Mouse (Mus musculus) thymus, postnatal 10 days (tissue): Measurements from ENCODE around the gene Nhsl2.
"Not testable (repeated sequence)": the region's sequence is repeated elsewhere in the genome, so short reads cannot be mapped to it uniquely, and the experiment has no call there.

Source experiments
- DNase-seq, 2 experiments: peaks; one replicate each; pipeline ENCODE4 v3.0.0; 2021; ENCODE audit warnings: low spot score in 2 of 2

Nhsl2 gene

DNA sequence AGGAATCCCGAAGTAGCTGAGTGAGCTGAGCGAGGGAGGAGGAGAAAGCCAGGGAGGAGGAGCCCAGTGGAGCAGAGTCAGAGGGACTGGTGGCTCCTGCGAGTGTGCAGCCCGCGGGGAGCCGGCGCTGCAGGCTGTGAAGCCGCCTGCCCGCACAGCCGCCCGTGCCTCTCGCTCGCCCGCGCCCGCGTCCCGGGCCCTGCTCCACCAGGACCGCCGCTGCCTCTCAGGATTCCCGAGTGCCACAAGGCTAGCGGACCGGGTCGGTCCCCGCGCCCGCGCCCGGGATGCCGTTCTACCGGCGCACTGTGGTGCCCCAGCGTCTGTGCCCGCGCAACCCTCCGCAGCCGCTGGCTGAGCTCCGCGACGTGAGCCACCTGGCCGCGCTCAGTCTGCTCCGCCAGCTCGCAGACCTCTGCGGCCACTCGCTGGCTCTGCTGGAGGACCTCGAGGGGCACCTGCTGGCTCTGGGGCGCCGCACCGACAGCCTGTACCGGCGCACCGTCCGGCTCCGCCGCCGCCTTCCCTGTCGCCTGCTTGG is at the start of gene Nhsl2:
Gene Nhsl2, plus strand, starts transcription at position 105 of the 541 bp plus-strand sequence.
- DNase-seq: peak in 1 of 2 experiments; percentile 3

DNA sequence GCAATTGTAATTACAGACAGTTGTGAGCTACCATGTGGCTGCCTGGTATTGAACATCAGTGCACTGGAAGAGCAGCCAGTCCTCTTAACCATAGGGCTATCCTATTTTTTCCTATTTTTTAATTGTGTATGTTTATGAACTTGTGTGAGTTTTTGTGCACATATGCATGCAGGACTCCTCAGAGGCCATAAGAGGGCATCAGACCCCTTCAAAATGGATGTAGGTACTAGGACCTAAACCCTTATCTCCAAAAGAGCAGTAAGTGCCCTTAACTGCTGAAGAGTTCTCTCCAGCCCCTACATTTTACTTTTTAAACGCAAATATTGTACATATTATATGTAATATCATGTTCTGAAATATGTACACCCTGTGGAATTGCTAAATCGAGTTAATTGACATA is 43.7 kb upstream of the Nhsl2 start:
- peak in 1 of 2 experiments; percentile 7 for DNase-seq

DNA sequence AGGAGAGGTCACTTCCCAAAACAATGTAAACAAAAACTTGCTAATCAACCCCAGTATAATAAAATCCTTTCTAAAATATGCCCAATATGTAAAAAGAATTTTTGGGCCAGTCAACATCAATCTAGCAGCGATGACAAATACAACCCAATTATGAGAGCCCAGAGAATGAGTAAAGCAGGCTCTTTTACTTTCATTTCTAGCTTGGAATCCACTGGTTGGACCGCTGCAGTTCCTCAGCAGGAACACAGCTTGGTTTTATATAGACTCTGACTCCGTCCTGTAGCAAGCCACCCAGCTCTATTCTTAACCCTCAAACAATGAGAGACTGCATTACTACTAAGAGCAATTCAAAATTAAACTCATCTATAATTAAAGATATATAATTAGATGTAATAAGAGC is 37.4 kb upstream of the Nhsl2 start:
- DNase-seq: no peak

DNA sequence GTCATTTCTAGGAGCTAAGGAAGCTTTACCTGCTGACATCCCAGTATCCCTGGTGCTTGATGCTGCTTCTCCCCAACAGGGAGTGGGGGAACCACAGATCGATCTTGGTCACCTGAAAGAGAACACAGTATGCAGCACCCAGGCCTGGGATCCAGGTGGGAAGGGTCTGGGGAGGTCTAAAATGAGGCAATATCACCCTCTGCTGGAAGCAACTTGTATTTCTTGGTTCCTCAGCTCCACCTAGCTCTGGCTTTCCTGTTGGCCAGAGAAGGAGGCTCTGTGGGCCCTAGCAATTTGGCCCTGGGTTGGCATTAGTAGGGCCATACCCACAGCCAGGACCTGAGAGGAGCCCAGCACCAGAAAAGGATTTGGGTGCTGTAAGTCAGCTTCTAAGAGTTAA is 30.0 kb upstream of the Nhsl2 start:
- DNase-seq: peak in 1 of 2 experiments; percentile 23

DNA sequence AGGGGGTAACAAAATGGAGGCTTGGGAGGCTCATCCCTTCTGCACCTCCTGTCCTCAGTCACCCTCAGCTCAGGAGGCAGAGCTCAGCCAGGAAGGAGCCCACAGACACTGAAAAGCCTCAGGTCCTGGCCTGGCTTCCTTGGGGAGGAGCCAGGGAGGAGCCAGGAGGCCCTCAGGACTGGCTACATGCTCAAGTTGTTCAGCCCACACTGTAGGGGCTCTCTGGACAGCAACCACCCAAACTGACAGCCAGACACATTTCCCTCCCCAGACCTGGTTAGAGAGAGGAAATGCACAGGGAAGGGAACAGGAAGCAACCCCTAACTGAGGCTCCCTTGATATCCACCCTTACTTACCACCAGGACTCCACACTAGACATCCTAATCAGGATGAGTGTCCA is 29.2 kb upstream of the Nhsl2 start:
- not testable (repeated sequence) for DNase-seq

DNA sequence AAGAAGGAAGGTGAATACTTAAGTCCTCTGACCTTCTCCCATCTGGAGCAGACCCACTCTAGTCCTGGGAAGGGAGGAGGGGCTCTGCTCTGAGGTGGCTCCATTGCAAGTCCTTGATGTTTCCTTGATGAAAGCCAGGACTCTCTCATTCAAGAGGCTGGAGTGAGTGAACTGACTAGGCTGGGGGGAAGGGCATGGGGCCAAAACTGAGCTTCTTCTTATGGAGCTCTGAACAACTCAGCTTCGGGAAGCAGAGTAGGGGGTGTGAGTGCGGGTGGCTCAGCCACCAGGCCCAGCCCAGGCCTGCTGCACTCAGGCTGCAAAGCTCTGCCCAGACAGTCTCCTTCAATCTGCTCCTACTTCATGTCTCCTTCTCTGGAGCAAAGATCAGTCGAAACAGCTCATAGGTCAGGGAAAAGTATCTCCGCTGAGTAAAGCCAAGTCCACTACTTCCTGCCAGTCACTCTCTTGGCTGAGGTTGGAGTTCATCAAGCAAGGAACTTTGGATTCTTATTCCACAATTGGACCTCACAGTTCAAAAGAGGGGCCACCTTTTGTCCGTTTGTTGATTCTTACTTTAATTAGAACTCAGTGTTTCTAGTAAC is 1.9 kb upstream of the Nhsl2 start:
- no peak for DNase-seq

DNA sequence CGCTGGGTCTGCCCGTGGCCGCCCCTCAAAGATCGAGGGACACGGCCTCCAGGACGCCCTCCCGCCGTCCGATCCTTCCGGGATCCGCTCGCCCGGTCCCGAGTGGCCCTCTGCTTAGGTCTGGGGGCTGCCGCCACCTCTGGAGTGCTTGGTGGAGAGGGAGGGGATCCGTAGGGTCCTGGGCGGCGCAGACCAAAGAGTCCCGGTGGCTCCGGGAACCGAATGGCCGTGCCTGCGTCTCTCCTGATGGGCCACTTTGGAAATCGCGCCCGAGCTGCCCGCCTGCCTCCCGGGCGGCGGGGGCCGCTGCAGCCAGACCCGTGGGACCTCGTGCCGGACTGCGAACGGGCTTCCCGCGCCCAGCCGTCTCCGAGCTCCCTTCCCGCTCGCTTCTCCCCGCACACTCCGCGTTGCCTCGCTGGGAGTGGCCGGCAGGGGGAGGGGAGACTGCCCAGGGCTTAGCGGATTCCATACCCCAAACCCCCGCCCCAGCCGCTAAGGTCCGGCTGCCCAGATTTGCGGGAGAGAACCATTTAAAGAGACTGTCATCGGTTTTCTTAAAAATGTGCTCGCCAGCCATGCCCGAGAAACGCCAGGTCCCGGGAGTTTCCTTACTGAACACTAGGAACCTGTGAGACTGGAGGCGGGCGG is 841 bp downstream of the Nhsl2 start:
- DNase-seq: no peak

DNA sequence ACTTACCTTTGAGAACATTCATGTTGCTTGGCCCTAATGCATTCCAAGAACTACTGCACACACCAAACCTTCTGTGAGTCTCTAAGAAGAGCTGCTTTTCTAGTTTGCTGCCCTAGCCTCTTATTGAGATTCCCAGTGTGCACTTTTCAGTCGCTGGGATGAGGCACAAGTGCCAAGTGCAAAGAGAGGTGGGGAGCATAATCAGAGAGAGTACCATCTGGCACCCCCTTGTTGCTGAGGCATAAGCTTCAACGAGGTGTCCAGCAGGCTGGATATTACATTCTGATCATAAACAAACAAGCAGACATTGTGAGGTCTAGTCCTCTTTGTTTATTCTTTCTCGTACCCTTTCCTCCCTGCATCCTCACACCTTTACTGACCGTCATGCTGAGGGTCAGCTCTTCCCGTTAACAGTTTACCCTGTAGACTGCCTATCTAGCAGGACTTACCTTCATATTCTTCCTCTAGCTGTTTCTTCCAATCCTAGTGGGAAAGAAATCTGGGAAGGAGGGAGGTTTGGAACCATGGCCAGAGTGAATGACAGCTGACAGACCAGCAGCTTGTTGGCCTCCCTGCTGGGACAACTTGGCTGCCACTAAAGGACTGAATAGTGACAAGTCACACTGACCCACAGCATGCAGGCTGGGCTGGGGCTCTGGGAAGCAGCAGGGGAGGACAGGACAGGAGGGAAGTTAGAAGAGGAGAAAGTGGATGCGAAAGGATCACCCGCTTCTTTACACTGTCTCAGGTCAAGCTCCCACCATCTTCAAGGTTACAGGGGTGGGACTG is 2.6 kb downstream of the Nhsl2 start:
- no peak for DNase-seq

DNA sequence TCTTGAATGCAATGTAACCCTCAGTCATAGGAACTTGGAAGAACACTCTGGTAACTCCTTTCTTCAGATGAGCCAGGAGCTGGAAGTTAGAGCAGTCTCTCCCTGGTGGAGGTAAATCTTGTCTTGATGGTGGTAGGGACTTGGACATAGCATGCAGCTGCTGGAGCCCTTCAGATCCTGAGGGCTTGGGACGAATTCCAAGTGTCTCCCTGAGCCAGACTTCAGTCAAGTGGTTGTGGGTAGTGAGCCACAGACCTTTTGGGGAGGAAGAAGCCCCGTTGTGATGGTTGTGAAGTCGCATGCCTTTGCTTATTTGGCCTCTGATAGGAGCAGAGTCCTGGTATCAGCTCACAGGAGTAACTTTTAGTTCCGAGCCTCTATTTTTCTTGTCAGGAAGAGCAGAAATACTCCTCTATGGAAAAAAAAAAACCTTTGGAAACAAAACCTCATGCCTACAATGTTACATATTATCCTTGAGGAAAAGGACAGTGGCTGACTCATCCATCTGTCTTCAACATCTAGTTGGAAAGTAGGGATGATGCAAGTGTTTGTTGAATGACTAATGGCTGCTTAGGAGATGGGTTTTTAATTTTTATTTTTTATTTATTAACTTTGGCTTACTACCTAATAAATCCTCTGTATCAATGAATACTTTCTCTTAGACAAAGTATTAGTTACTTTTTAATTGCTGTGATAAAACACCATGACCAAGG is 14.6 kb downstream of the Nhsl2 start:
- DNase-seq: no peak

DNA sequence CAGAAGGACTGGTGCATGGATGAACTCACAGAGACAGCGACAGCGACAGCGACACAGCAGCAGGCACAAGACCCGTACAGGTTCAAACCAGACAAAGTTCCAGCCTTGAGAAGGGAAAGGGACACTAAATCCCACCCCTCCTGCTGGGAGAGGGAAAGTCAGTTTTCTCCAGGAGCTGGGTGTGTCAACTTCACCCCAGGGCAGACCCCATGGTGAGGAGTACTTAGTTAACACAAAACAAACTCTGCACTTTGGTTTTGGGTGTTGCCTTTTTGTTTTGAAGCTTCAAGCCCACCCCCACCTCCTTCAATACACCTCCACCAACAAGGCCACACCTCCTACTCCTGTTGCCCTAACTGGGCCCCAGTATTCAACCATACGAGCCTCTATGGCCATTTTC is 15.6 kb downstream of the Nhsl2 start:
- no peak for DNase-seq

DNA sequence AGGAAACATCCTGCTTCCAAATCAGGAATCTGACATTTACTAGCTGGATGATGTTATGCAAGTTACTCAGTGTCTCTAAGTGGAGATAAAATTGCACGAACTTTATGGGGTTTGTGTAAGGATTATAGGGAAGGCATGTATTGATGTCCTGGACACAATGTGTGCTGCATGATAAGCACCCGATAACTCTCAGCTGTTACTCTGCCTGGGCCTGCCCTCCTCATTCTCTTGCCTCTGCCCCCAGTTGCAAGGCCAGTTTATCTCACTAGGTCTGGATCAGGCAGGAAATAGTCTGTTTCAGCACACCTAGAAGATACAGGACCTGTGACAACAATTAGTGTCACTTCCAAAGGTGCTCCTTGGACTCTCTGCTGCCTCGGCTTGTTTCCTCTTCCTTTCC is 25.0 kb downstream of the Nhsl2 start:
- no peak for DNase-seq

DNA sequence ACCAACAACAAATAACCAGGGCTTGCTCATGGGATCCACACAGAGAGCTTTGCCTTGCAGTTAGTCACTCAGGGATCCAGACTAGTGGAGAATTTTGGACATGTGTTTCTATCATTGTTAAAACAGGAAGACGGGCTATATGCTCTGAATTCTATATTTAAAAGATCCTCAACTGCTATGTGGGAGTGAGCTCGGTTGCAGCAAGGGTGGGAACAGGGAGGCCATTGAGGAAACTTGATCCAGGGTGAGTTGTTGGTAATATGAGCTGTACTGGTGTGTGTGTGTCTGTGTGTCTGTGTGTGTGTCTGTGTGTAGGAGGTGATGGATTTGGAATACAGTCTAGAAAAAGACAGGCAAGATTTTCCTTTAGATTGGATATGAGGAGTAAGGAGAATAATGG is 25.7 kb downstream of the Nhsl2 start:
- no peak for DNase-seq

DNA sequence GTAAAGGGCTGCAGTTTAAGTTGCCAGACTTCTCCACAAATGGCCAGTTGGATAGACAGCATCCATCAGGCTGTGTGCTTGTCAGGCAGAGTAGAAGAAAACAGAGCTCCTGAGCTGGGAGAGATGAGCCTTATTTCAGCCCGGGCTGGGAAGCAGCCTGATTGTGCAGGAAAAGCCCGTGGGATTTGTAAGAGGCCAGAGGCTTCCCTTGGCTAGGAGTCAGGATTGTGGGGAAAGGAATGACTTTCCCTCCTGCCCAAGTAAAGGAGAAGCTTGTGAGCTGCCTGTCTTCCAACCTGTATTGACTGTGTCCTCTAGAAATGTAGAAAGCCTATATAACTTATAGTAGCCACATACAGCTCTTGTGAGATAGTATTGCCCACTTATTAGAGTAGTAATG is 27.0 kb downstream of the Nhsl2 start:
- DNase-seq: no peak

DNA sequence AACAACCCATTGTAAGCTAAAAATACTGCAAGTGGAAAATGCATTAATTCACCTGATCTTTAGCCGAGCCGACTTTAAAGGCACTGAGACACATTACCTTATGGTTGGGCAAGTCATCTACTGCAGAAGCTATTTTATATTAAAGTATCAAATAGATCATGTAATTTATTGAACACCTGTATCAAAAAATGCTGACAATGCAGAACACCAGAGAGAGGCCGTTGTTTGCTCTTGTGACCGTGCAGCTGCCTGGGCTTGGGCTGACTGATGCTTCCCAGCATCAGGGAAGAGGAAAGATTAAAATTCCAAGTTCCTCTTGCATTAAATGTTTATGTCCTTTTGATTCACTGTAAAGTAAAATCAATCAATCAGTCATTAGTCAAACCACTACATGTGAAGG is 28.7 kb downstream of the Nhsl2 start:
- no peak for DNase-seq

DNA sequence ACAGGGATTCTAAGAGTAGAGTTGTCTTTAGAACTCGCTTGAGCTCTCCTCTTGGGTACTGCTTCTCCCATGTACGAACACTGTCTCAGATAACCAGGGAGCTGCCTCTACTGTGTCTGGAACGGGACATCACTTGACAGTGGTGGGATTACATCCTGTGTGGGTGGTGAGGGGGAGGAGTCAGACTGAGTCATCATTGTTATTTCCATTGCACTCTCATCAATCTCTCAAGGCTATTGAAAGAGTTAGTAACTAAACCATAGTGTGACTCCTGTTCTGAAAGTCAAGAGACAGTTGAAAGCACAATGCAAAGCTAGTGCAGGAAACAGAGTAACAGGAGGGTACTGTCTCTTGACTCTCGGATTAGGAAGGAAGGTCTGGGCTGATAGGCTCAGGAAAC is 29.4 kb downstream of the Nhsl2 start:
- no peak for DNase-seq

DNA sequence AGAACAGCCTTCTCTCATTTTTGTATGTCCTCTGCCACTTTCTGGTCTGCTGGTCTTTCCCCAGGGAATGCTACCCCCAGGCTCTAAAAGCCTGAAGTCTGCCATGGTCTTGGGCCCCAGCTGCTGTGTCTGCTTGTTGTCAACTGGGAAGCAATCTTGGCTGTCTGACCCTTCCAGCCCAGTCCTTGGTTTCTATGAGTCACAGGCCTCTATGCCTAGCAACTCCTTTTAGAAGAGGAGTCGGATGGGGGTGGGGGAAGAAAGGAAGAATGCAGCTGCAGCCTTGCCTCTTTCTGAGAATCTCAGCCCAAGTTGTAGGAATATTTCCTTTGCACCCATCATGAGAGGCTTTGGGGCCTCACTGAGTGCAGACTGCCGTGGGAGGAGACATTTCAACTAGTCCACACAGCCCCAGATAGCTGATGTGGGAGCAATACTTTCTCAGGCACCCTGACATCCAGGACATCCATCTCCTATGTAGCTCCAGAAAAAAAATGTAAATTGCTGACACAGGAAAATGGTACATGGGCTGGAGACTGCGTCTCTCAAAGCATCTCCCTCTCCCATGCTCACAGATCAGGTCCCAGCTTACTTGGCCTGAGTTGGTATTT is 33.1 kb downstream of the Nhsl2 start:
- no peak for DNase-seq

DNA sequence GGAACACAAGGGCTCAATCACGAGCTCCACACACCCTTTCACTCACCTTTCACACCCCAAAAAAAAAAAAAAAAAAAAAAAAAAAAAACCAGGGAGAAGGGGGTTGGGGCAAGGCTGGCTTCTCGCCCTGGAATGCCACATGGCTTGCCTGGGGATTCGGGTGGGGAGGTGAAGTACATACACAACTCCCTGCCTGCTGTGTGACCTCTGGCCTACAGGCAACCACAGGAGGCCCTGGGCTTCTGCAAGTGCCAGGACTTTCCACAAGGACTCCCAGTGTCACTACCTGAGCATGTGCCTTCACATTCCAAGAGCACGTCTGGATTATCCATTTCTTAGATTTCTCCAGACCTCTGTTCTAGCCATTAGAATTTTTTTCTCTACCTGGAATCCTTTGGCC is 40.2 kb downstream of the Nhsl2 start:
- no peak for DNase-seq

DNA sequence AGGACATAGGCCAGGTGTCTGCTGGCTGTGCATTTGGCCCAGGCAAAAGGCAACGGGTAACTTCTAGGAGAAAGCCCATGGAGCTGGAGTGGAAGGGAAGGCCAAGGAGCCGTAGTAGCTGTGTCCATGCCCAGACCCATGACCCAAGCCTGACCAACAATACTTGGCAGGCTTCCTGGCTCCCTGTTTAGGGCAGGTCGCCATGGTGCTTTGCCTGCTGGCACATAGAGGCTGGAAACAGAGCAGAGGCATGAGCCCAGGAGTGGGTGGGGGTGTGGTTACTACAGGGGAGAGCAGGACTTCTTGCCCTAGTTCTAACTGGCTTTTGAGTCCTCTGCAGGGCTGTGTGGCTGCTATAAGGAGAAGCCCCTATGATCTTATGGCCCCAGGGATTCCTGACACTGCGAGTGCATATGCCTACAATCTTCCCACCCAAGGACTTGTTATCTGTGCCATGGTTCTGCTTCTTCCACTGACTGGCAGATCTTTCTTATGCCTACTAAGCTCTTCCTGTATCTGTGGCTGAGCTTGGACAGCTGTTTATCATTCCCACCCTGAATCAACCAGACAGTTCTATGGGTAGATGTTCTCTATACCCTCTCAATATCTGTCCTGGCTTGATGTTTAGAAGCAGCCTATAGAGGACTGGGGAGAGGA is 40.8 kb downstream of the Nhsl2 start:
- no peak for DNase-seq

DNA sequence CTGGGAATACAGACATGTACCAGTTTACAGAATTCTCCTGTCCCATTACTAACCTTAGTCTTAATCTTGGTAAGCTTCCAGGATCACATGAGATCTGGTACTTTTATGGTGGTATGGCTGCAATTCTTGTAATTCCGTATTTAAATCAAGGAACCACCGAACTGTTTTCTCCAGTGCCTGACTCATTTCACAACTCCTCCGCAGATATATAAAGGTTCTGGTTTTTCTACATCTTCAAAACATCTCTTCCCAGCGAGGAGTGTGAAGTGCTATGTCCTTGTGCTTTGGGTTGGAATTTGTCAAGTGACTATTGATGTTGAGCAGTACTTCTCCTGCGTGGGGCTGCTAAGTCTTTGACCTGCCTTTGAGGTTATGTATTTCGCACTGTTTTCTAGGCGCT is 44.6 kb downstream of the Nhsl2 start:
- no peak for DNase-seq

DNA sequence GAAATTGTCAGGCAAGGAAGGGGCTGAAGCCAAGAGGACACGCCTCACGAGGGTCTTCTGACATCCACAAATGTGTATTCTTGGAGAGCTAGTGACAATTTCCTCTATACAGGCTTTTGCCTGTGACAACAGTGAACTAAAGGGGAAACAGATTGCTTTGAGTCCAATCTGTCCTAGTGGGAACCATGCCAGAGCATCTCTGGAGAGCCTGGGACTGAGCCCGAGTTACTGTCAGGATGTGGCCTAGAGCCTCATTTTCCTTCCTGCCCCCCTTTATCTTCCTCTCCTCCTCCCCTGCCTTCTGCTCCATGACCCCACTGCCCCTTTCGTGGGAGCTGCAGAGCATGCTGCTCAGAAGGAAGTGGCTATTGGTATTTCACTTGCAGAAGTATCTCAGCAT is 49.2 kb downstream of the Nhsl2 start:
- DNase-seq: no peak

DNA sequence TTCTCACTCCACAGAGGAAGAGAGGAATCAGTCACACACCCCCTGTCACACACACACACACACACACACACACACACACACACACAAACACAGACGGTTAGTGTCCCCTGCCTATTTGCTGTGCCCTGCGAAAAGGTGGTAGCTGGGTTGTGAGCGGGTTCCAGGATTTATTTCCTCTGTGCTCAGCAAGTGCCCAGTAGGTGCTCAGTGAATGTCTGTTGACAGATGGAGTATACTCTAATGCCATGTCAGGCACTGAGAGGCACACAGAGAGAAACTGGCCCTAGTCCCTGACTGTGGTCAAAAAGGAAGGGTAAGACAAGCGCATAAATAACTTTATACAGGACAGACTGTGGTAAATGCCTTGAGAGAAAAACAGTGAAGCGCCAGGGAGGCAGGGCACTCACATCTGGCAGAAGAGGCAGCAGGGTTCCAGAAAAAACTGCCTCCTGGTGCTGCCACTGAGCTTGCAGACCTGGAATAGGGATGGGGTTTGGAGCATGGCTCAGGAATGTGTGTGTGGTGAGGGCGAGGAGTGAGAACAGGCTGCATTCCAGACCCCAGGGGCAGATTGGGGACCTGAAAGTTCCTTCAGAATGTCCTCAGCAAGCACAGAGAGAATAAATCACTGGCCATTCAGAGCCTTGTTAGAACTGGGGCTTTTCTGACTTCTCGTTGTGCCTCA is 52.8 kb downstream of the Nhsl2 start:
- no peak for DNase-seq
